Mouse (Mus musculus) liver, embryonic 18 days (tissue): ENCODE measurements around the gene Olfr1134. TPM values are rescaled to one million over a fixed set of nuclear protein-coding genes. Genes with fewer than 3 reads are reported as not detected.

Source experiments
- polyA plus RNA-seq: library from polyadenylated mRNA; depleted of rRNA; stranded (reverse); fragments of >200 nt; gene quantifications from 2 replicates; pipeline ENCODE4 v1.2.3, GENCODE M21; 2012; rRNA removed

The Olfr1134 gene
- not detected in 2 replicates for polyA plus RNA-seq

DNA sequence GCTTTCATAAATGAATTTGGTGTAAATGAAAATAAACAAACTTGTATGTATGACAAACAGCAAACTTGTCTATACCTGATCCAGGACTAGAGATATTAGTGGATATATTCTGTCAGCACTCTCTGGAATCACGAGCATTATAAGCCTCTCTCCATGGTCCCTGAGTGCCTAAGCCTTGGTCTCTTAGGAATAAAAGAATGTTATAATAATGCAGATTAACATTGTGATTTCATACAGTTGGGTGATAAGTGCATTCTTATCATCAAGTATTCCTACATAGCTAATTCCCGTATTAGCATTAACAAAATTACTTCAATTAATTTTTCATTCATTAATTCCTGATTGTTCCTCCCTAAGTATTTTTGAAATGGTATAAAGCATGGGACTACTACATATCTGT, at the start of gene Olfr1134:
TSS of gene Olfr1134 (minus strand) at position 101 of the 400 bp plus-strand sequence.

DNA sequence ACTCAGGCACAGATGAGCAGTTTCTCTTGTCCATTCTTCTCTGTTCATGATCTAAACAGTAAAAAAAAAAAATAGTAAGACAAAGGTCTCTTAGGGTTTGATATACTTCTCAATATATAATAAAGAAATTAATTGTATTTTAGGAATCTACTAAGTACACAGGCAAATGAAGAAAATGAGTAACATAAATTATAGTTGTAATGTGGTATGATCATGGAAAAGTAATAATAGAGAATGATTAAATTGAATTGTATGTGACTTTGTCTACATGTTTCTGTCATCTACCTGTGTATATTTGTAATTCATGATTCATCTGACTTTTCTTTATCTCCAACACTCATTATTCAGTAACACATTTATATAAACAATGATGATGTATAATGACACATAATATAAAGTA, 35.6 kb upstream of the Olfr1134 start, which contains the start of gene Olfr1136:
TSS of gene Olfr1136 (minus strand) at position 101 of the 400 bp plus-strand sequence.

DNA sequence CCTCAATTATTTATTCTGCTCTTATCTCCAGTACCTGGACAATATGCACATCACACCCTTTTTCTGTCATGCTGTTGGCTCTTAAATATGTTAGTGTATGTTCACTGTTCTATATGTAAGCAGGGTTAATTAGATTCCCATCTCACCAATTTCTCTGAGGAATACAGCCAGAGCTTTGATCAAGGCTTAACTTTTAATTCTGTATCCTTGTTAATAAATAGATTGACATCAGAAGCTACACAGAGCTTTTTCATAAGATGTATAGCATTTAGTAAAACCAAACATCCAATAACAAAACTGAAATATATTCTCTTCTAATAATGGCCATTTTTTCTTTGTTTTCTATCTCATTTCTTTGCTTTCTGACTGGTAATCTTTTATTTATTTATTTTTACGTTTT, 15.3 kb upstream of the Olfr1134 start, which contains the start of gene Olfr1135:
TSS of gene Olfr1135 (minus strand) at position 101 of the 400 bp plus-strand sequence.

DNA sequence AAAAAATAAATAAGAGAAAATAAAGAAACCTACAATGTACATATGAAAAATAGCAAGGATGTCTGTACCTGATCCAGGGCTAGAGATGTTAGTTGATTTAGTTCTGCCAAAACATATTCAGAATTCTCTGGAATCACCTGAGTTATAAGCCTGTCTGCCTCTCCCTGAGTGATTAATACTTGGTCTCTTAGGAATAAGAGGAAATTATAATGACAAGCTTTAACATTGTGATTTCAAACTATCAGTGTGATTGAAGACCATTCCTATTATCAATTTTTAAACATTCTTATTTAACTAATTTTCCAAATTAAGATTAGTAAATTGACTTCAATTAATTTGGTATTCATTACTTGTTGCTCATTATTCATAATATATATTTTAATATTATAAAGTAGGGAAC, 11.0 kb downstream of the Olfr1134 start, which contains the start of gene Olfr1133:
TSS of gene Olfr1133 (minus strand) at position 101 of the 400 bp plus-strand sequence.

DNA sequence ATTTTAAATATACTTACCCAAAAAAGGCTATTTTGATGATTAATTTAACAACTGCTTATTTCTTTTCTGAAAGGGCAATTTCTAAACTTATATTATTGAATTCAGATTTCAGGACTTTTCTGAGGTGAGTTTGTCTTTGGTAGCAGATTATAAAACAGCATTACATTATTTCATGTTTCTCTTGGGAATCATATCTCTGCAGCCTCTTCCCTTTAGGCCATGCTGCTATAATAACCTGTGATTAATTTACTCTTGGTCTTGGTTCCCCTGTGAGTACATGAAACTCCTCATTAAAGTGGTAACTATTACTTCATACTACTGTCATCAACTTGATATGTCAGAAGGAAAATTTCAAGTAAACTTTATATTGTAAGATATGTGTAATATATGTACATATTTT, 20.8 kb downstream of the Olfr1134 start, which contains the start of gene Olfr1132:
TSS of gene Olfr1132 (minus strand) at position 101 of the 400 bp plus-strand sequence.

DNA sequence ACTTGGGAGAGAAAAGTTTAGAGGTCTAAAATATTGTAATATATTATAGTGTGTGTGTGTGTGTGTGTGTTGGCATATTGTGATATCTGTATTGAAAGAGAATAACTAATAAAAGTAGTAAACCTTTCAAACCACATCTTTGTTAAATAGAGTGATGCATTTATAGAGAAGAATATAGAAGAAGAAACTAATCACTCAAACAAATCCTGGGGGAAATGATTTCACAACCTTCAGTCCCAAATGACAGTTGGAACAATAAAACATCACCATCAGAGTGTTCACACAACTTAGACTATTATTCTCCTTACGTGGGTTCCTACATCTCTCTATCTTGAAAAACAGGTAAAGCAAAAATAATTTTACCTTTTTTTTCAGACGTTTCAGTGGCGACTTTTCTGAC, 31.5 kb downstream of the Olfr1134 start, which contains the start of gene Olfr1131:
TSS of gene Olfr1131 (plus strand) at position 301 of the 400 bp plus-strand sequence.

DNA sequence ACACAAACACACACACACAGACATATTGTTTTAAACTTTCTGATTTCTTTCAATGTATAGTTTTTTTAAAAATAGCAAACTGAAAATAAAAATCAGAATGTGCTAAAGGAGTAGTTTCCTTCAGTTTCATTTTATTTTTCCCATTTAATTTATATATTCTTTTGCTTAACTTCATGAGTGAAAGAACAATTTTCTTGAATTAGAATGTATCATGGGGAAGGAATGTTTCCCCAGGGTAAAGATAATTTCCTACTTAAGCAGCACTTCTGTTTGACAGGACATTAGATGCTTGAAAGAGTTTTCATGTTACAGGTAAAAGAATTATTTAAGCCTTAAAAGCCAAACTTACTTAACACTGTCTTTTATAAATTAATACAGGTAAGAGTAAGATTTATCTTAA, 52.3 kb downstream of the Olfr1134 start, which contains the start of gene Olfr1130:
TSS of gene Olfr1130 (plus strand) at position 301 of the 400 bp plus-strand sequence.

Other genes with a start within 250 kb of the Olfr1134 start
- gene Olfr1123, start 241.8 kb downstream of the Olfr1134 start, polyA plus RNA-seq: not detected in 2 replicates
- not detected in 2 replicates for gene Olfr1124, start 228.2 kb downstream of the Olfr1134 start, polyA plus RNA-seq
- not detected in 2 replicates for gene Olfr1126, start 204.5 kb downstream of the Olfr1134 start, polyA plus RNA-seq
- not detected in 2 replicates for gene Pramel7, start 161.4 kb downstream of the Olfr1134 start, polyA plus RNA-seq
- gene Pramel6, start 151.9 kb downstream of the Olfr1134 start, polyA plus RNA-seq: not detected in 2 replicates
- gene Olfr153, start 126.7 kb downstream of the Olfr1134 start, polyA plus RNA-seq: not detected in 2 replicates
- not detected in 2 replicates for gene Olfr1128, start 112.9 kb downstream of the Olfr1134 start, polyA plus RNA-seq
- gene Olfr1129, start 84.6 kb downstream of the Olfr1134 start, polyA plus RNA-seq: not detected in 2 replicates
- not detected in 2 replicates for gene Olfr1130, start 52.2 kb downstream of the Olfr1134 start, polyA plus RNA-seq
- not detected in 2 replicates for gene Olfr1131, start 31.4 kb downstream of the Olfr1134 start, polyA plus RNA-seq
- gene Olfr1132, start 20.9 kb downstream of the Olfr1134 start, polyA plus RNA-seq: not detected in 2 replicates
- gene Olfr1133, start 11.1 kb downstream of the Olfr1134 start, polyA plus RNA-seq: not detected in 2 replicates
- not detected in 2 replicates for gene Olfr1135, start 15.2 kb upstream of the Olfr1134 start, polyA plus RNA-seq
- not detected in 2 replicates for gene Olfr1136, start 35.5 kb upstream of the Olfr1134 start, polyA plus RNA-seq
- gene Olfr1137, start 54.7 kb upstream of the Olfr1134 start, polyA plus RNA-seq: not detected in 2 replicates
- gene Olfr1138, start 81.5 kb upstream of the Olfr1134 start, polyA plus RNA-seq: not detected in 2 replicates
- gene Olfr1140, start 85.3 kb upstream of the Olfr1134 start, polyA plus RNA-seq: not detected in 2 replicates
- gene Olfr1141, start 95.5 kb upstream of the Olfr1134 start, polyA plus RNA-seq: not detected in 2 replicates
- not detected in 2 replicates for gene Olfr152, start 121.0 kb upstream of the Olfr1134 start, polyA plus RNA-seq
- not detected in 2 replicates for gene Olfr1143, start 142.1 kb upstream of the Olfr1134 start, polyA plus RNA-seq
- gene Olfr1145, start 151.4 kb upstream of the Olfr1134 start, polyA plus RNA-seq: not detected in 2 replicates
- gene Olfr1148, start 172.1 kb upstream of the Olfr1134 start, polyA plus RNA-seq: not detected in 2 replicates
- gene Olfr1150-ps1, start 185.5 kb upstream of the Olfr1134 start, polyA plus RNA-seq: not detected in 2 replicates
- not detected in 2 replicates for gene Olfr1151, start 197.4 kb upstream of the Olfr1134 start, polyA plus RNA-seq
- gene Olfr1152, start 208.0 kb upstream of the Olfr1134 start, polyA plus RNA-seq: not detected in 2 replicates
- not detected in 2 replicates for gene Olfr1153, start 236.5 kb upstream of the Olfr1134 start, polyA plus RNA-seq
- not detected in 2 replicates for gene Olfr1154, start 246.7 kb upstream of the Olfr1134 start, polyA plus RNA-seq